Mouse (Mus musculus) heart, embryonic 15.5 days (tissue): ENCODE results near the gene Nvl. TPM values are rescaled to one million over a fixed set of nuclear protein-coding genes. Genes with fewer than 3 reads are reported as not detected.

Experiments used
- polyA plus RNA-seq: library from polyadenylated mRNA; unstranded; fragments of >200 nt; fragmentation: Nextera tagmentation; extraction: Ambion mirVana; gene quantifications from 2 replicates; pipeline ENCODE4 v1.2.1, GENCODE M21; 2015

The Nvl gene
- polyA plus RNA-seq, 1 experiment from 2014 or later, result 15.5 TPM

Other genes with a start within 250 kb of the Nvl start
- 42.1 and 57.9 TPM in 2 replicates for gene Pycr2, start 239.9 kb downstream of the Nvl start, polyA plus RNA-seq
- 1.0 and 1.5 TPM in 2 replicates for gene Lefty1, start 209.2 kb downstream of the Nvl start, polyA plus RNA-seq
- gene Tmem63a, start 201.9 kb downstream of the Nvl start, polyA plus RNA-seq, result 10.0 and 12.1 TPM in 2 replicates
- 10.0 and 10.7 TPM in 2 replicates for gene Ephx1, start 123.3 kb downstream of the Nvl start, polyA plus RNA-seq
- gene 9130409I23Rik, start 93.0 kb downstream of the Nvl start, polyA plus RNA-seq, result not detected in 2 replicates
- 128 and 135 TPM in 2 replicates for gene Cnih4, start 489 bp upstream of the Nvl start, polyA plus RNA-seq
- 25.1 and 29.3 TPM in 2 replicates for gene Wdr26, start 67.8 kb upstream of the Nvl start, polyA plus RNA-seq
- 0.11 TPM in 2 replicates for gene Cnih3, start 208.4 kb upstream of the Nvl start, polyA plus RNA-seq